10 mouse cellular contexts compared by ENCODE assay signal in genomic region chrX:103185781-103186430, GRCm38 (mm10). TPM values are rescaled to one million over a fixed set of nuclear protein-coding genes. Genes with fewer than 3 reads are reported as not detected.
DNase-seq lines count a peak whose midpoint lies in the region; ATAC-seq and TF ChIP-seq lines count a peak whose summit lies in the region.
"Had no signal": no experiment of that assay in that cellular context is flagged by ENCODE, and none has a peak within 500 bp of the region (broad histone marks: within the 10 kb centered on the region; RNA-seq: fewer than 3 reads in every experiment).

No protein-coding gene starts in this region.

- H3K4me2 ChIP-seq in hindbrain, embryonic 13.5 days: peak overlapping the region; percentile 53
- H3K4me2 ChIP-seq in midbrain, embryonic 16.5 days (ENCODE audit: low read length): peak overlapping the region; percentile 39

- no peak for DNase-seq in kidney, adult 2 months
- DNase-seq in kidney, postnatal 25 days: no peak
- DNase-seq in spleen, postnatal 4 days (ENCODE audit: low spot score in 2 of 2): no peak
- DNase-seq in lung, postnatal 14 days: no peak

- no peaks in the 10 kb centered on the region for H3K4me1 ChIP-seq in kidney, adult 2 months (ENCODE audit: control insufficient read depth, insufficient read depth, low read length)
- no peaks in the 10 kb centered on the region for H3K4me1 ChIP-seq in hindbrain, embryonic 13.5 days (replicated peaks)
- H3K4me1 ChIP-seq in midbrain, embryonic 16.5 days (ENCODE audit: control insufficient read depth, insufficient read depth, low read length): no peaks in the 10 kb centered on the region

- H3K36me3 ChIP-seq in kidney, adult 2 months (ENCODE audit: control insufficient read depth, insufficient read depth, low read length): no peaks in the 10 kb centered on the region
- H3K36me3 ChIP-seq in hindbrain, embryonic 13.5 days: no peaks in the 10 kb centered on the region
- no peaks in the 10 kb centered on the region for H3K36me3 ChIP-seq in midbrain, embryonic 16.5 days (ENCODE audit: control insufficient read depth, insufficient read depth, low read length)

- no peaks in the 10 kb centered on the region for H3K9me3 ChIP-seq in hindbrain, embryonic 13.5 days
- no peaks in the 10 kb centered on the region for H3K9me3 ChIP-seq in midbrain, embryonic 16.5 days (replicated peaks; ENCODE audit: control insufficient read depth, low read length, poor library complexity, severe bottlenecking)

- H3K27me3 ChIP-seq in kidney, adult 2 months (replicated peaks; ENCODE audit: control insufficient read depth, insufficient read depth, low read length): no peaks in the 10 kb centered on the region
- peaks cover 44% of the 10 kb centered on the region for H3K27me3 ChIP-seq in hindbrain, embryonic 13.5 days
- H3K27me3 ChIP-seq in midbrain, embryonic 16.5 days (ENCODE audit: control insufficient read depth, insufficient read depth, low read depth, low read length): peaks cover 4% of the 10 kb centered on the region

- 5% methylated on average over 20 of the region's 20 CpGs for WGBS in kidney, adult 2 months
- 17% methylated on average over 20 of the region's 20 CpGs for WGBS in hindbrain, embryonic 13.5 days
- WGBS in midbrain, embryonic 16.5 days: 17% methylated on average over 20 of the region's 20 CpGs

- peak overlapping the region; percentile 21; the same call in 1 of the 2 replicates for H3K4me3 ChIP-seq in kidney, adult 2 months (ENCODE audit: insufficient read depth, low read depth, low read length)
- peak overlapping the region; percentile 54 for H3K4me3 ChIP-seq in hindbrain, embryonic 13.5 days
- peak overlapping the region; percentile 55 for H3K4me3 ChIP-seq in midbrain, embryonic 16.5 days (ENCODE audit: low read depth, low read length)

- no peak for TF ChIP-seq POLR2A in kidney, adult 2 months (IDR thresholded peaks at IDR 0.05; ENCODE audit: low read depth, low read length)

- 0 out of 2 replicates have a peak, but pooled peaks have one; percentile 3 for ATAC-seq in common myeloid progenitor, adult 5-6 weeks (replicated peaks; ENCODE audit: low read depth, poor library complexity, severe bottlenecking)
- peak; percentile 61 for ATAC-seq in hindbrain, embryonic 13.5 days (ENCODE audit: low FRiP score)
- peak; percentile 73 for ATAC-seq in midbrain, embryonic 16.5 days
- no peak for ATAC-seq in erythroblast, adult 5-6 weeks (replicated peaks; ENCODE audit: low FRiP score, poor library complexity, severe bottlenecking)

- TF ChIP-seq CTCF in kidney, adult 2 months (conservative IDR thresholded peaks at IDR 0.05; ENCODE audit: insufficient read depth, insufficient read length, low read depth, low read length): no peak

- H3K9ac ChIP-seq in hindbrain, embryonic 13.5 days: peak overlapping the region; percentile 74
- peak overlapping the region; percentile 76 for H3K9ac ChIP-seq in midbrain, embryonic 16.5 days (ENCODE audit: low read depth, low read length)

- H3K27ac ChIP-seq in kidney, adult 2 months (ENCODE audit: insufficient read depth, low read depth, low read length): no peak overlapping the region
- peak overlapping the region; percentile 93 for H3K27ac ChIP-seq in hindbrain, embryonic 13.5 days
- peak overlapping the region; percentile 95 for H3K27ac ChIP-seq in midbrain, embryonic 16.5 days (ENCODE audit: low read length)

RNA-seq across cellular contexts. Expression of gene Nap1l2, which starts 0.5 kb away (rescaled TPM):
- not detected in 2 replicates for polyA plus RNA-seq in kidney, adult 2 months (2012; rRNA removed)
- total RNA-seq in common myeloid progenitor, adult 5-6 weeks (2017): not detected in 2 replicates
- polyA plus RNA-seq in hindbrain, embryonic 13.5 days (2015; fragmentation: Nextera tagmentation; extraction: Ambion mirVana): 78.5 and 82.4 TPM in 2 replicates
- polyA plus RNA-seq in midbrain, embryonic 16.5 days (2015; fragmentation: Nextera tagmentation; extraction: Ambion mirVana): 100 and 107 TPM in 2 replicates
- not detected in 2 replicates for total RNA-seq in erythroblast, adult 5-6 weeks (2015; ENCODE audit: low replicate concordance)
- total RNA-seq in erythroblast, adult 5-6 weeks (2017; ENCODE audit: low replicate concordance): not detected in 2 replicates
- total RNA-seq: hematopoietic stem cell, adult 5-6 weeks had no signal
- polyA plus RNA-seq: spleen, adult 2 months had no signal

Comparison
In these comparisons a context has a peak if more than half of its experiments do, and no peak if none do; other contexts are left out.
1. RNA of gene Nap1l2, which starts 0.5 kb away (polyA plus RNA-seq): 100 to 107 TPM in midbrain, embryonic 16.5 days and 78.5 to 82.4 TPM in hindbrain, embryonic 13.5 days; not detected in kidney, adult 2 months; every median in the first group is over 10 times any median in the second.
2. Peak in every context shown above with its lines, with median percentiles within 50 percentile points of each other: H3K4me3 ChIP-seq.